Mouse (Mus musculus) C2C12 (cell line): ENCODE results near the gene Gmds. TPM values are rescaled to one million over a fixed set of nuclear protein-coding genes. Genes with fewer than 3 reads are reported as not detected.
A peak's percentile ranks its signal among the peaks of the same experiment; 100 is the strongest.

Experiments
- H3K27me3 ChIP-seq: one replicate; pipeline ENCODE4 v1.6.1; 2011; ENCODE audit not compliant: control insufficient read depth, insufficient read depth, insufficient read length
- H3K36me3 ChIP-seq: one replicate; pipeline ENCODE4 v1.6.1; 2011; ENCODE audit not compliant: control insufficient read depth, insufficient read depth
- H3K4me3 ChIP-seq: one replicate; pipeline ENCODE4 v1.5.1; 2011; ENCODE audit warnings: mild to moderate bottlenecking, control low read depth; ENCODE audit not compliant: poor library complexity, insufficient read depth, severe bottlenecking
- H3K79me2 ChIP-seq: one replicate; pipeline ENCODE4 v1.6.1; 2011; ENCODE audit not compliant: control insufficient read depth, insufficient read depth
- H3K79me3 ChIP-seq: one replicate; pipeline ENCODE4 v1.6.1; 2011; ENCODE audit warnings: low read depth, control low read depth
- H3ac ChIP-seq: one replicate; pipeline ENCODE3; 2011; ENCODE audit warnings: low read depth; ENCODE audit not compliant: control insufficient read depth, insufficient read length
- CEBPB ChIP-seq: IDR thresholded peaks from one replicate; pipeline ENCODE4 v1.6.1; 2011; ENCODE audit warnings: low read depth, mild to moderate bottlenecking, control low read depth, moderate library complexity
- CTCF ChIP-seq: IDR thresholded peaks from one replicate; pipeline ENCODE4 v1.5.1; 2011; ENCODE audit not compliant: control insufficient read depth, insufficient read depth, insufficient read length
- FOSL1 ChIP-seq: IDR thresholded peaks from one replicate; pipeline ENCODE4 v1.8.0; 2011; ENCODE audit warnings: mild to moderate bottlenecking, low read length; ENCODE audit not compliant: poor library complexity, insufficient read depth, severe bottlenecking
- MAX ChIP-seq: IDR thresholded peaks from one replicate; pipeline ENCODE4 v1.6.1; 2011; ENCODE audit warnings: mild to moderate bottlenecking, control low read depth
- MYOD1 ChIP-seq: IDR thresholded peaks from one replicate; pipeline ENCODE4 v1.6.1; 2011; ENCODE audit warnings: low read depth; ENCODE audit not compliant: control insufficient read depth, insufficient read length
- MYOG ChIP-seq: IDR thresholded peaks from one replicate; pipeline ENCODE4 v1.6.1; 2011; ENCODE audit not compliant: control insufficient read depth, insufficient read length; ENCODE audit errors: extremely low read depth
- USF1 ChIP-seq: IDR thresholded peaks from one replicate; pipeline ENCODE4 v1.6.1; 2011; ENCODE audit warnings: low read depth, mild to moderate bottlenecking, control low read depth, moderate library complexity
- polyA plus RNA-seq: library from polyadenylated mRNA; unstranded; fragments of >200 nt; fragmentation: generic; extraction: Trizol; gene quantifications from one replicate; pipeline ENCODE4 v1.2.1, GENCODE M21; 2012; ENCODE audit warnings: missing spikeins

The Gmds gene
- polyA plus RNA-seq, 1 experiment: 21.1 TPM

- Histone ChIP-seq H3ac (no peak overlapping the region), H3K79me3 (no peaks in the 10 kb centered on the region), H3K36me3 (no peaks in the 10 kb centered on the region), H3K27me3 (no peaks in the 10 kb centered on the region), H3K79me2 (no peaks in the 10 kb centered on the region), H3K4me3 (no peak overlapping the region)
- TF ChIP-seq FOSL1 (no peak), CEBPB (no peak), USF1 (no peak), CTCF (no peak), MYOG (no peak), MYOD1 (no peak), MAX (no peak)
Observed at GRCm38 (mm10) chr13:32231956-32232355, 106.6 kb downstream of the Gmds start.

- Histone ChIP-seq H3K79me2 (no peaks in the 10 kb centered on the region), H3K27me3 (no peaks in the 10 kb centered on the region), H3K36me3 (no peaks in the 10 kb centered on the region), H3K4me3 (no peak overlapping the region), H3K79me3 (no peaks in the 10 kb centered on the region), H3ac (no peak overlapping the region)
- TF ChIP-seq MAX (no peak), USF1 (no peak), CEBPB (no peak), MYOD1 (no peak), MYOG (no peak), CTCF (no peak), FOSL1 (no peak)
Observed at GRCm38 (mm10) chr13:32227874-32228562, 110.5 kb downstream of the Gmds start.

- H3K79me2 ChIP-seq: no peaks in the 10 kb centered on the region
- no peaks in the 10 kb centered on the region for H3K79me3 ChIP-seq
- no peaks in the 10 kb centered on the region for H3K36me3 ChIP-seq
- TF ChIP-seq USF1 (no peak), MAX (no peak), CTCF (no peak), CEBPB (no peak), MYOD1 (no peak), MYOG (no peak), FOSL1 (no peak)
- H3K27me3 ChIP-seq: no peaks in the 10 kb centered on the region
- H3K4me3 ChIP-seq: no peak overlapping the region
- no peak overlapping the region for H3ac ChIP-seq
Observed at GRCm38 (mm10) chr13:32217647-32218046, 120.9 kb downstream of the Gmds start.

GRCm38 (mm10) chr13:32213702-32214452 lies 124.7 kb downstream of the Gmds start:
- H3K79me2 ChIP-seq: no peaks in the 10 kb centered on the region
- no peak overlapping the region for H3K4me3 ChIP-seq
- H3K79me3 ChIP-seq: no peaks in the 10 kb centered on the region
- no peak overlapping the region for H3ac ChIP-seq
- TF ChIP-seq CEBPB (no peak), MYOG (no peak), CTCF (peak; percentile 9)
- H3K27me3 ChIP-seq: no peaks in the 10 kb centered on the region
- no peaks in the 10 kb centered on the region for H3K36me3 ChIP-seq

GRCm38 (mm10) chr13:32212125-32212524 lies 126.4 kb downstream of the Gmds start:
- TF ChIP-seq CEBPB: no peak
- no peak for TF ChIP-seq USF1
- TF ChIP-seq FOSL1: no peak
- TF ChIP-seq MYOD1: no peak
- no peak for TF ChIP-seq MAX
- no peak for TF ChIP-seq CTCF
- no peak for TF ChIP-seq MYOG
- Histone ChIP-seq H3K79me3 (no peaks in the 10 kb centered on the region), H3K79me2 (no peaks in the 10 kb centered on the region), H3ac (no peak overlapping the region), H3K4me3 (no peak overlapping the region), H3K27me3 (no peaks in the 10 kb centered on the region), H3K36me3 (no peaks in the 10 kb centered on the region)
